Mouse (Mus musculus): ENCODE data around the gene Rap1b.

Gene Rap1b

GRCm38 (mm10) chr10:117818600-117818999, 27.2 kb downstream of the Rap1b start:
- DNase-seq (ENCODE audit: low spot score): no peak

GRCm38 (mm10) chr10:117816721-117817120, 29.1 kb downstream of the Rap1b start:
- no peak for DNase-seq (ENCODE audit: low spot score)

- DNase-seq (ENCODE audit: low spot score): no peak
These were observed 33.3 kb downstream of the Rap1b start for GRCm38 (mm10) chr10:117812501-117812900.

GRCm38 (mm10) chr10:117811555-117811954, 34.3 kb downstream of the Rap1b start:
- DNase-seq (ENCODE audit: low spot score): no peak

- no peak for DNase-seq (ENCODE audit: low spot score)
These were observed 35.3 kb downstream of the Rap1b start for GRCm38 (mm10) chr10:117810506-117810905.

GRCm38 (mm10) chr10:117808068-117808467, 37.8 kb downstream of the Rap1b start:
- DNase-seq (ENCODE audit: low spot score): no peak

GRCm38 (mm10) chr10:117805919-117806318, 39.9 kb downstream of the Rap1b start:
- DNase-seq (ENCODE audit: low spot score): no peak

- DNase-seq (ENCODE audit: low spot score): no peak
These were observed 41.7 kb downstream of the Rap1b start for GRCm38 (mm10) chr10:117803870-117804850.

GRCm38 (mm10) chr10:117801886-117802285, 43.9 kb downstream of the Rap1b start:
- no peak for DNase-seq (ENCODE audit: low spot score)

- no peak for DNase-seq (ENCODE audit: low spot score)
These were observed 46.0 kb downstream of the Rap1b start for GRCm38 (mm10) chr10:117799806-117800205.

GRCm38 (mm10) chr10:117798436-117799035, 47.3 kb downstream of the Rap1b start:
- no peak for DNase-seq (ENCODE audit: low spot score)

GRCm38 (mm10) chr10:117797684-117798083, 48.2 kb downstream of the Rap1b start:
- DNase-seq (ENCODE audit: low spot score): no peak

GRCm38 (mm10) chr10:117797106-117797505, 48.7 kb downstream of the Rap1b start:
- DNase-seq (ENCODE audit: low spot score): no peak

- peak; percentile 31 for DNase-seq (ENCODE audit: low spot score)
These were observed 49.7 kb downstream of the Rap1b start for GRCm38 (mm10) chr10:117796181-117796580.

GRCm38 (mm10) chr10:117795206-117795605, 50.6 kb downstream of the Rap1b start:
- DNase-seq (ENCODE audit: low spot score): no peak

- peak; percentile 16 for DNase-seq (ENCODE audit: low spot score)
These were observed 52.3 kb downstream of the Rap1b start for GRCm38 (mm10) chr10:117793436-117794030.

- DNase-seq (ENCODE audit: low spot score): peak; percentile 100
These were observed 53.4 kb downstream of the Rap1b start, which contains the start of gene Nup107 for GRCm38 (mm10) chr10:117792141-117793091. Gene Nup107 (minus strand): TSS chr10:117792705.

- DNase-seq (ENCODE audit: low spot score): no peak
These were observed 54.7 kb downstream of the Rap1b start for GRCm38 (mm10) chr10:117791171-117791470.

- DNase-seq (ENCODE audit: low spot score): no peak
These were observed 55.2 kb downstream of the Rap1b start for GRCm38 (mm10) chr10:117790421-117791170.

- no peak for DNase-seq (ENCODE audit: low spot score)
These were observed 55.8 kb downstream of the Rap1b start for GRCm38 (mm10) chr10:117790011-117790410.

GRCm38 (mm10) chr10:117784646-117785045, 61.2 kb downstream of the Rap1b start:
- no peak for DNase-seq (ENCODE audit: low spot score)
